In genomic region chr2:80506051-80506802, GRCm38 (mm10) we compare ENCODE assay signal across 24 mouse cellular contexts. TPM values are rescaled to one million over a fixed set of nuclear protein-coding genes. Genes with fewer than 3 reads are reported as not detected.
DNase-seq lines count a peak whose midpoint lies in the region; ATAC-seq and TF ChIP-seq lines count a peak whose summit lies in the region.
"Had no signal": no experiment of that assay in that cellular context is flagged by ENCODE, and none has a peak within 500 bp of the region (broad histone marks: within the 10 kb centered on the region; RNA-seq: fewer than 3 reads in every experiment).

No protein-coding gene starts in this region.

- H3K36me3 ChIP-seq in heart, embryonic 11.5 days (ENCODE audit: control insufficient read depth, insufficient read depth, low read length): peaks cover 3% of the 10 kb centered on the region
- peaks cover 45% of the 10 kb centered on the region for H3K36me3 ChIP-seq in heart, embryonic 15.5 days

- H3K4me2 ChIP-seq in heart, embryonic 11.5 days: peak overlapping the region; percentile 27; the same call in 1 of the 2 replicates
- no peak overlapping the region for H3K4me2 ChIP-seq in heart, embryonic 15.5 days
- H3K4me2 ChIP-seq: embryonic facial prominence, embryonic 15.5 days; forebrain, embryonic 15.5 days; hindbrain, embryonic 14.5 days; intestine, embryonic 15.5 days; kidney, embryonic 15.5 days had no signal

- H3K4me1 ChIP-seq in heart, embryonic 11.5 days (ENCODE audit: control insufficient read depth, insufficient read depth, low read length): no peaks in the 10 kb centered on the region
- peaks cover 12% of the 10 kb centered on the region for H3K4me1 ChIP-seq in heart, embryonic 15.5 days (replicated peaks)
- H3K4me1 ChIP-seq in cortical plate, adult 2 months (ENCODE audit: control insufficient read depth, insufficient read depth, low read length): peaks cover 2% of the 10 kb centered on the region; the same call in 1 of the 2 replicates
- H3K4me1 ChIP-seq: embryonic facial prominence, embryonic 15.5 days; forebrain, embryonic 15.5 days; hindbrain, embryonic 10.5 days; intestine, embryonic 15.5 days; kidney, embryonic 15.5 days had no signal

- H3K9ac ChIP-seq in heart, embryonic 11.5 days (ENCODE audit: low read depth, low read length): no peak overlapping the region
- H3K9ac ChIP-seq in heart, embryonic 15.5 days: no peak overlapping the region
- H3K9ac ChIP-seq: embryonic facial prominence, embryonic 15.5 days; forebrain, embryonic 15.5 days; hindbrain, embryonic 14.5 days; intestine, embryonic 15.5 days; kidney, embryonic 15.5 days had no signal

- no peak overlapping the region for H3K4me3 ChIP-seq in heart, embryonic 11.5 days (ENCODE audit: low read depth, low read length)
- no peak overlapping the region for H3K4me3 ChIP-seq in heart, embryonic 15.5 days
- no peak overlapping the region for H3K4me3 ChIP-seq in cortical plate, adult 2 months (ENCODE audit: insufficient read depth, low read length)
- H3K4me3 ChIP-seq: embryonic facial prominence, embryonic 15.5 days; erythroblast, embryonic 14.5 days; forebrain, embryonic 15.5 days; gastrocnemius, adult 2 months; hindbrain, embryonic 10.5 days; intestine, embryonic 15.5 days; kidney, embryonic 15.5 days had no signal

- no peak for TF ChIP-seq POLR2A in cortical plate, adult 2 months (IDR thresholded peaks at IDR 0.05; ENCODE audit: extremely low read depth, insufficient read depth, low read length)

- no peak for ATAC-seq in heart, embryonic 11.5 days (replicated peaks; ENCODE audit: insufficient number of reproducible peaks, low FRiP score, low TSS enrichment)
- ATAC-seq in heart, embryonic 15.5 days (replicated peaks; ENCODE audit: insufficient number of reproducible peaks, insufficient read depth, low FRiP score, low read depth): no peak
- ATAC-seq: forebrain, embryonic 15.5 days; intestine, embryonic 15.5 days had no signal

- intact Hi-C loops in heart, postnatal 10 days (cut with DNase I): loop anchor here (5.0 kb wide), 1 partner anchor 149 kb away; no protein-coding TSS in a partner anchor

- H3K9me3 ChIP-seq in heart, embryonic 11.5 days (replicated peaks; ENCODE audit: control insufficient read depth, low read length): no peaks in the 10 kb centered on the region
- H3K9me3 ChIP-seq in heart, embryonic 15.5 days (replicated peaks): no peaks in the 10 kb centered on the region
- H3K9me3 ChIP-seq: embryonic facial prominence, embryonic 15.5 days; forebrain, embryonic 15.5 days; hindbrain, embryonic 10.5 days; intestine, embryonic 15.5 days; kidney, embryonic 15.5 days had no signal

- DNase-seq in heart, adult 8-10 months (ENCODE audit: low spot score): no peak
- no peak for DNase-seq in heart, postnatal 10 days
- peak; percentile 87 for DNase-seq in Muller cell, postnatal 12 days (ENCODE audit: inconsistent ontology term)
- no peak for DNase-seq in kidney, adult 11 months
- DNase-seq: adrenal gland, adult 2 months; adrenal gland, postnatal 25 days; cerebellum, adult 2 months; cerebellum, postnatal 10 days; embryo, embryonic 11 days; gastrocnemius, adult 2 months; gastrocnemius, postnatal 25 days; kidney, adult 2 months had no signal

- H3K27ac ChIP-seq in heart, embryonic 11.5 days (ENCODE audit: low read depth, low read length): peak overlapping the region; percentile 62
- peak overlapping the region; percentile 64 for H3K27ac ChIP-seq in heart, embryonic 15.5 days
- H3K27ac ChIP-seq in cortical plate, adult 2 months (ENCODE audit: insufficient read depth, low read length): peak overlapping the region; percentile 23; the same call in 1 of the 2 replicates
- H3K27ac ChIP-seq: embryonic facial prominence, embryonic 15.5 days; forebrain, embryonic 15.5 days; gastrocnemius, adult 2 months; hindbrain, embryonic 10.5 days; hindbrain, embryonic 14.5 days; intestine, embryonic 15.5 days; kidney, embryonic 15.5 days had no signal

- WGBS in heart, embryonic 11.5 days (ENCODE audit: insufficient replicate concordance): 55% methylated on average over 7 of the region's 7 CpGs
- WGBS in heart, embryonic 15.5 days: 56% methylated on average over 7 of the region's 7 CpGs

- no peak for TF ChIP-seq CTCF in cortical plate, adult 2 months (IDR thresholded peaks at IDR 0.05; ENCODE audit: extremely low read depth, insufficient read depth, low read length)

- H3K27me3 ChIP-seq in heart, embryonic 11.5 days (ENCODE audit: control insufficient read depth, insufficient read depth, low read length): no peaks in the 10 kb centered on the region
- H3K27me3 ChIP-seq in heart, embryonic 15.5 days: no peaks in the 10 kb centered on the region
- H3K27me3 ChIP-seq: CH12.LX; embryonic facial prominence, embryonic 15.5 days; forebrain, embryonic 15.5 days; intestine, embryonic 15.5 days; kidney, embryonic 15.5 days had no signal

RNA-seq across cellular contexts. Expression of gene Frzb, which starts 58.8 kb away (rescaled TPM):
- polyA plus RNA-seq in heart, embryonic 11.5 days (2014; fragmentation: Nextera tagmentation; extraction: Ambion mirVana): 8.6 and 10.1 TPM in 2 replicates
- 1 to 10 TPM; 3.1 to 7.0 (median 4.3) TPM for total RNA-seq in heart, adult 8-10 months (2022)
- polyA plus RNA-seq in heart, embryonic 15.5 days (2015; fragmentation: Nextera tagmentation; extraction: Ambion mirVana): 7.4 and 8.2 TPM in 2 replicates
- total RNA-seq in heart, postnatal 10 days (2021): 1 to 10 TPM; 7.1 to 7.4 TPM
- 13.3 and 14.3 TPM in 2 replicates for polyA plus RNA-seq in cortical plate, adult 2 months (2012; rRNA removed)
- total RNA-seq: CH12.LX; granulocyte monocyte progenitor cell, adult 5-6 weeks had no signal
- polyA plus RNA-seq: erythroblast, embryonic 14.5 days had no signal
